Mouse (Mus musculus) CH12.LX (cell line): ENCODE data around the gene Rps3. TPM values are rescaled to one million over a fixed set of nuclear protein-coding genes. Genes with fewer than 3 reads are reported as not detected.
"Not testable (repeated sequence)": the region's sequence is repeated elsewhere in the genome, so short reads cannot be mapped to it uniquely, and the experiment has no call there.

Experiments
- DNase-seq: peaks from one replicate; pipeline ENCODE4 v3.0.0-alpha.2; 2013; ENCODE audit errors: extremely low read depth
- H3K27ac ChIP-seq: 2 replicates; pipeline ENCODE4 v1.5.1; 2012; ENCODE audit warnings: low read depth, mild to moderate bottlenecking, control low read depth, moderate library complexity; ENCODE audit not compliant: insufficient read depth
- H3K27me3 ChIP-seq: replicated peaks from 2 replicates; pipeline ENCODE3; 2012; ENCODE audit warnings: inconsistent platforms
- H3K36me3 ChIP-seq, 2 experiments: replicated peaks in 1 of 2; 2 replicates each; pipeline versions ENCODE3 to v1.6.1; 2012; ENCODE audit warnings: inconsistent platforms in 1 of 2, low read length in 1 of 2, mild to moderate bottlenecking in 1 of 2, mixed read lengths in 1 of 2, moderate library complexity in 1 of 2; ENCODE audit not compliant: control insufficient read depth in 1 of 2, insufficient read depth in 1 of 2
- H3K4me1 ChIP-seq, 2 experiments: 2 replicates each; pipeline ENCODE4 v1.6.1; 2012; ENCODE audit warnings: inconsistent platforms in 1 of 2, moderate library complexity in 1 of 2; ENCODE audit not compliant: insufficient read depth in 2 of 2, control insufficient read depth in 1 of 2
- H3K4me2 ChIP-seq: 2 replicates; pipeline ENCODE4 v1.6.1; 2012; ENCODE audit warnings: low read depth, mild to moderate bottlenecking, control low read depth; ENCODE audit not compliant: poor library complexity, insufficient read depth, severe bottlenecking
- H3K4me3 ChIP-seq, 3 experiments: fragments of 150-350 bp in 1 of 3; sonication (generic) in 1 of 3; replicated peaks in 1 of 3; 2 replicates each; pipeline versions ENCODE3 to v1.5.1; 2011 to 2012; ENCODE audit warnings: low read depth in 2 of 3, low read length in 2 of 3, mild to moderate bottlenecking in 2 of 3, moderate library complexity in 2 of 3, control low read depth in 1 of 3, improper control_type of control experiment in 1 of 3, inconsistent platforms in 1 of 3, mixed read lengths in 1 of 3; ENCODE audit not compliant: poor library complexity in 1 of 3
- H3K79me2 ChIP-seq: replicated peaks from 2 replicates; pipeline ENCODE4 v1.6.1; 2012; ENCODE audit warnings: mild to moderate bottlenecking, moderate library complexity; ENCODE audit not compliant: control insufficient read depth, poor library complexity, insufficient read depth, severe bottlenecking; ENCODE audit errors: extremely low read depth
- H3K9ac ChIP-seq: 2 replicates; pipeline ENCODE4 v1.6.1; 2012; ENCODE audit warnings: low read depth, mild to moderate bottlenecking, control low read depth, moderate library complexity; ENCODE audit not compliant: insufficient read depth
- H3K9me3 ChIP-seq: replicated peaks from 2 replicates; pipeline ENCODE3; 2012; ENCODE audit warnings: low read length, inconsistent platforms, mixed read lengths
- BHLHE40 ChIP-seq: IDR thresholded peaks from 2 replicates; pipeline ENCODE4 v1.6.1; 2011; ENCODE audit warnings: mild to moderate bottlenecking, low read depth, low read length, improper control_type of control experiment
- CHD1 ChIP-seq: IDR thresholded peaks from 2 replicates; pipeline ENCODE4 v1.6.1; 2012; ENCODE audit warnings: low read depth, low read length, improper control_type of control experiment, inconsistent platforms
- CHD2 ChIP-seq: IDR thresholded peaks from 2 replicates; pipeline ENCODE4 v1.6.1; 2011; ENCODE audit warnings: low read length, improper control_type of control experiment
- E2F4 ChIP-seq: IDR thresholded peaks from 2 replicates; pipeline ENCODE4 v1.6.1; 2011; ENCODE audit warnings: low read depth, low read length, improper control_type of control experiment; ENCODE audit not compliant: insufficient replicate concordance
- EP300 ChIP-seq: IDR thresholded peaks from 2 replicates; pipeline ENCODE4 v1.6.1; 2011; ENCODE audit warnings: low read length, improper control_type of control experiment
- HCFC1 ChIP-seq: IDR thresholded peaks from 2 replicates; pipeline ENCODE4 v1.6.1; 2012; ENCODE audit warnings: low read depth, mild to moderate bottlenecking, inconsistent platforms, low read length, improper control_type of control experiment
- MAZ ChIP-seq: IDR thresholded peaks from 2 replicates; pipeline ENCODE4 v1.6.1; 2012; ENCODE audit warnings: low read depth, mild to moderate bottlenecking, inconsistent platforms, low read length, improper control_type of control experiment, moderate library complexity
- MEF2A ChIP-seq: IDR thresholded peaks from 2 replicates; pipeline ENCODE4 v1.6.1; 2014; ENCODE audit warnings: low read depth, mild to moderate bottlenecking, inconsistent platforms, low read length, improper control_type of control experiment, borderline replicate concordance
- MXI1 ChIP-seq: IDR thresholded peaks from 2 replicates; pipeline ENCODE4 v1.6.1; 2011; ENCODE audit warnings: mild to moderate bottlenecking, low read depth, low read length, improper control_type of control experiment
- NRF1 ChIP-seq: IDR thresholded peaks from 2 replicates; pipeline ENCODE4 v1.6.1; 2014; ENCODE audit warnings: low read depth, mild to moderate bottlenecking, inconsistent platforms, low read length, improper control_type of control experiment, moderate library complexity
- RCOR1 ChIP-seq: conservative IDR thresholded peaks from 2 replicates; pipeline ENCODE4 v1.6.1; 2012; ENCODE audit warnings: low read depth, mild to moderate bottlenecking, inconsistent platforms, low read length, improper control_type of control experiment
- SIN3A ChIP-seq: IDR thresholded peaks from 2 replicates; pipeline ENCODE4 v1.6.1; 2012; ENCODE audit warnings: low read length, improper control_type of control experiment, inconsistent platforms
- SMC3 ChIP-seq: IDR thresholded peaks from 2 replicates; pipeline ENCODE4 v1.6.1; 2011; ENCODE audit warnings: low read depth, low read length, improper control_type of control experiment
- TBP ChIP-seq: conservative IDR thresholded peaks from 2 replicates; pipeline ENCODE4 v1.6.1; 2011; ENCODE audit warnings: low read depth, low read length, improper control_type of control experiment
- UBTF ChIP-seq: IDR thresholded peaks from 2 replicates; pipeline ENCODE4 v1.6.1; 2012; ENCODE audit warnings: low read depth, mild to moderate bottlenecking, inconsistent platforms, low read length, improper control_type of control experiment, moderate library complexity
- USF2 ChIP-seq: conservative IDR thresholded peaks from 2 replicates; pipeline ENCODE4 v1.6.1; 2011; ENCODE audit warnings: low read depth, low read length, improper control_type of control experiment
- ZKSCAN1 ChIP-seq: IDR thresholded peaks from 2 replicates; pipeline ENCODE4 v1.6.1; 2012; ENCODE audit warnings: low read depth, inconsistent platforms, low read length, improper control_type of control experiment, borderline replicate concordance
- ZNF384 ChIP-seq: IDR thresholded peaks from 2 replicates; pipeline ENCODE4 v1.6.1; 2012; ENCODE audit warnings: low read depth, low read length, improper control_type of control experiment, inconsistent platforms
- dilution Hi-C: fragments of 300-500 bp; cut with MboI; formaldehyde crosslinking; loops from 2 replicates; pipeline ENCODE4 v1.14.3; 2020; ENCODE audit warnings: low sequenced_read_pairs; ENCODE audit not compliant: extremely low pct_unique_long_range_greater_than_20kb, extremely low pct_ligation_motif_present
- in situ Hi-C: fragments of 300-500 bp; cut with MboI; formaldehyde crosslinking; loops from 3 replicates; pipeline ENCODE4 v1.14.3; 2019; ENCODE audit warnings: low sequenced_read_pairs, low pct_ligation_motif_present, low pct_unique_long_range_greater_than_20kb, mixed read lengths
- polyA plus RNA-seq: library from polyadenylated mRNA; unstranded; fragments of >175 nt; gene quantifications from 2 replicates; pipeline ENCODE4 v1.2.1, GENCODE M21; 2012; ENCODE audit warnings: low read depth; ENCODE audit not compliant: insufficient read length
- total RNA-seq, 2 experiments: library from RNA; depleted of rRNA; stranded (reverse); fragments of 300-350 nt in 1 of 2; fragments of >200 nt in 1 of 2; gene quantifications; 2 replicates each; pipeline ENCODE4 v1.2.3; 2012 to 2014

The Rps3 gene
- total and polyA plus RNA-seq, 3 experiments: 1,738 to 3,699 (median 2,320) TPM

DNA sequence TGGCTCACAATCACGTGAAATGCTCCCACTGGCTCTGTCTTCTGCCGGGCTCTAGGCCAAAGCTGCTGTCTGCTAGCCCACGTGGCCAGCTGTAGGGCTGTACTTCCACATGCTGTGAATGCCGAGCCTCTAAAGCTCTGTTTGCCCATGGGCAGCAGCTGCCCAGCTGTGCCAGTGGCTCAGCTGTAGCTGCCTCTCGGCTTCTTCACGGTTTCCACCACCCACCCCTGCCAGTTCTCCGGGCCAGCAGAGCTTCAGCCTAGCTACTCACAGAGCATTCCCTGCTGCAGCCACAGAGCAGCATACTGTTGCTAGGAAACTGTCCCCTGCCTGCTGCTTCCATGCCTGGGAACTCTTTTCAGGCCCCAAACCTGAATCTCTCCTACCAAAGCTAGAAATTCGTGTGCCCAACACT, 26.6 kb upstream of the Rps3 start:
- dilution Hi-C loops: no loop called here

DNA sequence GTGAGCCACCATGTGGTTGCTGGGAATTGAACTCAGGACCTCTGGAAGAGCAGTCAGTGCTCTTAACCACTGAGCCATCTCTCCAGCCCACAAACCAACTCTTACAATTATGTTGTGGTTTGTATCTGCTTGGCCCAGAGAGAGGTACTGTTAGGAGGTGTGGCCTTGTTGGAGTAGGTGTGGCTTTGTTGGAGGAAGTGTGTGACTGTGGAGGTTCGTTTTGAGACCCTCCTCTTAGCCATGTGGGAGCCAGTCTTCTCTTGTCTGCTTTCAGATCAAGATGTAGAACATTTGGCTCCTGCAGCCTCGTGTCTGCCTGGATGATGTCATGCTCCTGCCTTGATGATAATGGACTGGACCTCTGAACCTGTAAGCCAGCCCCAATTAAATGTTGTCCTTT, 24.6 kb upstream of the Rps3 start:
- peak; percentile 79; the same call in 1 of the 2 replicates for TF ChIP-seq TBP
- H3K27ac ChIP-seq, H3K4me2 ChIP-seq, H3K4me3 ChIP-seq, H3K9ac ChIP-seq, H3K79me2 ChIP-seq, H3K27me3 ChIP-seq, in situ Hi-C loops, H3K36me3 ChIP-seq, H3K9me3 ChIP-seq, dilution Hi-C loops: not testable (repeated sequence)
- peaks cover 0 to 19% of the 10 kb centered on the region in 2 experiments; a peak in 2 of 4 replicates for H3K4me1 ChIP-seq
- DNase-seq: peak; percentile 41

More for the DNA sequence above, 26.6 kb upstream of the Rps3 start:
- H3K4me2 ChIP-seq: no peak overlapping the region
- H3K27me3 ChIP-seq: no peaks in the 10 kb centered on the region
- DNase-seq: no peak
- no peak overlapping the region for H3K4me3 ChIP-seq
- peaks cover 0 to 19% of the 10 kb centered on the region in 2 experiments; a peak in 2 of 4 replicates for H3K4me1 ChIP-seq
- no peaks in the 10 kb centered on the region for H3K36me3 ChIP-seq
- no peak overlapping the region for H3K27ac ChIP-seq
- H3K9ac ChIP-seq: no peak overlapping the region
- no peaks in the 10 kb centered on the region for H3K9me3 ChIP-seq
- no peak for TF ChIP-seq ZNF384
- TF ChIP-seq EP300: no peak
- no peak for TF ChIP-seq CHD1
- TF ChIP-seq UBTF: no peak
- TF ChIP-seq ZKSCAN1: no peak
- TF ChIP-seq MXI1: no peak
- no peak for TF ChIP-seq SMC3
- TF ChIP-seq, all 38 proteins: peak for 0
- in situ Hi-C loops: no loop called here
- no peaks in the 10 kb centered on the region for H3K79me2 ChIP-seq

DNA sequence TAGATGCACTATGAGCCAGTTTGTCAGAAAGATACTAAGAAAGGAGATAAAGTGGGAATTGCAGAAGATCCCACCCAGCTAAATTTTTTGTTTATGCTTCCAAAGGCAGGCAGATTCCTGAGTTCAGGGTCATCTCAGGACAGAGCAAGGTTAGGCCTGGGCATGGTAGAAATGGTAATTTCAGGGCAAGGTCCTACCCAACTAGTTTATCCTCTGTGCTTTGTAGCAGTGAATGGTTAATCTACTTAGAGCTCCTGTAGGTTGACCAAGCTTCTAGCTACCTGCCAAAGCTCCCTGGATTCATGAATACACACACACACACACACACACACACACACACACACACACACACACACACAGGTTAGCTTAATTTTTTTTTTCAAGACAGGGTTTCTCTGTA, 21.0 kb upstream of the Rps3 start:
- peaks cover 0 to 19% of the 10 kb centered on the region in 2 experiments; a peak in 2 of 4 replicates for H3K4me1 ChIP-seq
- H3K79me2 ChIP-seq: no peaks in the 10 kb centered on the region
- no peak overlapping the region for H3K9ac ChIP-seq
- dilution Hi-C loops (no loop called here), in situ Hi-C loops (loop anchor here (5.0 kb wide), 1 partner anchor 53 kb away; no protein-coding TSS in a partner anchor)
- no peak overlapping the region for H3K4me2 ChIP-seq
- H3K36me3 ChIP-seq: no peaks in the 10 kb centered on the region
- TF ChIP-seq SIN3A: no peak
- TF ChIP-seq MEF2A: no peak
- TF ChIP-seq HCFC1: no peak
- no peak for TF ChIP-seq ZNF384
- no peak for TF ChIP-seq NRF1
- no peak for TF ChIP-seq E2F4
- no peak for TF ChIP-seq BHLHE40
- no peak for TF ChIP-seq CHD2
- no peak for TF ChIP-seq RCOR1
- no peak for TF ChIP-seq MAZ
- no peak for TF ChIP-seq USF2
- no peak for TF ChIP-seq EP300
- no peak for TF ChIP-seq SMC3
- no peaks in the 10 kb centered on the region for H3K27me3 ChIP-seq
- no peak overlapping the region for H3K4me3 ChIP-seq
- H3K9me3 ChIP-seq: no peaks in the 10 kb centered on the region
- no peak overlapping the region for H3K27ac ChIP-seq
- no peak for DNase-seq
